In genomic region chr7:141387807-141388486, GRCm38 (mm10) we compare ENCODE assay signal across 24 mouse cellular contexts. TPM values are rescaled to one million over a fixed set of nuclear protein-coding genes. Genes with fewer than 3 reads are reported as not detected.
DNase-seq lines count a peak whose midpoint lies in the region; ATAC-seq and TF ChIP-seq lines count a peak whose summit lies in the region.
"Had no signal": no experiment of that assay in that cellular context is flagged by ENCODE, and none has a peak within 500 bp of the region (broad histone marks: within the 10 kb centered on the region; RNA-seq: fewer than 3 reads in every experiment).

No protein-coding gene starts in this region.

- ATAC-seq in kidney, postnatal 0 days (replicated peaks; ENCODE audit: low FRiP score, low read depth) = no peak
- no peak for ATAC-seq in intestine, embryonic 15.5 days
- ATAC-seq in liver, embryonic 14.5 days (ENCODE audit: insufficient read depth) = no peak
- ATAC-seq: midbrain, embryonic 16.5 days had no signal

- 46% methylated on average over 2 of the region's 2 CpGs for WGBS in kidney, postnatal 0 days
- 49% methylated on average over 2 of the region's 2 CpGs for WGBS in intestine, embryonic 15.5 days
- 28% methylated on average over 2 of the region's 2 CpGs for WGBS in liver, embryonic 14.5 days (ENCODE audit: insufficient replicate concordance)

- no peaks in the 10 kb centered on the region for H3K27me3 ChIP-seq in kidney, postnatal 0 days (ENCODE audit: insufficient read depth, low read length)
- no peaks in the 10 kb centered on the region for H3K27me3 ChIP-seq in intestine, embryonic 15.5 days (replicated peaks)
- no peaks in the 10 kb centered on the region for H3K27me3 ChIP-seq in liver, embryonic 14.5 days (ENCODE audit: control insufficient read depth, insufficient read depth, low read length)
- H3K27me3 ChIP-seq: embryonic facial prominence, embryonic 15.5 days; neural tube, embryonic 15.5 days had no signal

- no peak for TF ChIP-seq CTCF in kidney, postnatal 0 days (IDR thresholded peaks at IDR 0.05; ENCODE audit: low read depth)
- TF ChIP-seq CTCF in liver, embryonic 14.5 days (IDR thresholded peaks at IDR 0.05; ENCODE audit: low read depth) = no peak

- no peak overlapping the region for H3K9ac ChIP-seq in kidney, postnatal 0 days (ENCODE audit: low read depth, low read length)
- no peak overlapping the region for H3K9ac ChIP-seq in intestine, embryonic 15.5 days
- peak overlapping the region; percentile 48 for H3K9ac ChIP-seq in liver, embryonic 14.5 days (replicated peaks)
- H3K9ac ChIP-seq: embryonic facial prominence, embryonic 15.5 days; heart, embryonic 13.5 days; hindbrain, embryonic 13.5 days; neural tube, embryonic 15.5 days had no signal

- H3K36me3 ChIP-seq in kidney, postnatal 0 days (ENCODE audit: insufficient read depth, low read length) = no peaks in the 10 kb centered on the region
- no peaks in the 10 kb centered on the region for H3K36me3 ChIP-seq in intestine, embryonic 15.5 days
- no peaks in the 10 kb centered on the region for H3K36me3 ChIP-seq in liver, embryonic 14.5 days (replicated peaks; ENCODE audit: control insufficient read depth, insufficient read depth, low read depth)
- H3K36me3 ChIP-seq: embryonic facial prominence, embryonic 15.5 days; G1E; heart, embryonic 13.5 days; hindbrain, embryonic 13.5 days; limb, embryonic 10.5 days; neural tube, embryonic 15.5 days had no signal

- no peak for TF ChIP-seq EP300 in liver, embryonic 14.5 days (IDR thresholded peaks at IDR 0.05; ENCODE audit: low read depth)

- peaks cover 4% of the 10 kb centered on the region for H3K4me1 ChIP-seq in kidney, postnatal 0 days (replicated peaks; ENCODE audit: insufficient read depth, low read length)
- H3K4me1 ChIP-seq in intestine, embryonic 15.5 days (replicated peaks) = peaks cover 14% of the 10 kb centered on the region
- peaks cover 44 to 51% of the 10 kb centered on the region in 2 experiments for H3K4me1 ChIP-seq in liver, embryonic 14.5 days (replicated peaks; ENCODE audit: control insufficient read depth in 2 of 2, insufficient read depth in 2 of 2, low read length in 1 of 2)

- H3K27ac ChIP-seq in kidney, postnatal 0 days = no peak overlapping the region
- H3K27ac ChIP-seq in intestine, embryonic 15.5 days = peak overlapping the region; percentile 54; the same call in 1 of the 2 replicates
- H3K27ac ChIP-seq in liver, embryonic 14.5 days = peak overlapping the region; percentile 99
- H3K27ac ChIP-seq: embryonic facial prominence, embryonic 15.5 days; gastrocnemius, adult 2 months; heart, embryonic 13.5 days; hindbrain, embryonic 13.5 days; layer of hippocampus, adult 2 months; limb, embryonic 10.5 days; neural tube, embryonic 15.5 days had no signal

- H3K4me2 ChIP-seq in kidney, postnatal 0 days (ENCODE audit: low read length) = no peak overlapping the region
- no peak overlapping the region for H3K4me2 ChIP-seq in intestine, embryonic 15.5 days (replicated peaks)
- H3K4me2 ChIP-seq in liver, embryonic 14.5 days (ENCODE audit: low read depth) = peak overlapping the region; percentile 41
- H3K4me2 ChIP-seq: embryonic facial prominence, embryonic 15.5 days; heart, embryonic 13.5 days; hindbrain, embryonic 13.5 days; neural tube, embryonic 15.5 days had no signal

- DNase-seq in kidney, postnatal 0 days (ENCODE audit: low spot score) = peak; percentile 28
- DNase-seq in kidney, postnatal 10 days = no peak
- DNase-seq in liver, embryonic 14.5 days (ENCODE audit: low read depth in 3 of 3, low spot score in 3 of 3) = no peak
- no peak for DNase-seq in ovary, adult 18-20 months (ENCODE audit: low spot score)
- no peak for DNase-seq in layer of hippocampus, adult 18-20 months (ENCODE audit: low spot score in 2 of 2)
- no peak for DNase-seq in gastrocnemius, postnatal 10 days
- DNase-seq in thymus, postnatal 4 days = no peak
- DNase-seq: adrenal gland, adult 2 months; cerebellum, postnatal 10 days; gastrocnemius, adult 2 months; heart, adult 11 months; kidney, adult 11 months; lung, adult 2 months; right cerebral cortex, postnatal 14 days had no signal

- H3K9me3 ChIP-seq in kidney, postnatal 0 days (replicated peaks; ENCODE audit: low read length) = no peaks in the 10 kb centered on the region
- H3K9me3 ChIP-seq in intestine, embryonic 15.5 days = no peaks in the 10 kb centered on the region
- no peaks in the 10 kb centered on the region for H3K9me3 ChIP-seq in liver, embryonic 14.5 days (ENCODE audit: control insufficient read depth, low read length)
- H3K9me3 ChIP-seq: embryonic facial prominence, embryonic 15.5 days; G1E; heart, embryonic 13.5 days; hindbrain, embryonic 13.5 days; limb, embryonic 10.5 days; neural tube, embryonic 15.5 days had no signal

- H3K4me3 ChIP-seq in kidney, postnatal 0 days (replicated peaks; ENCODE audit: low read depth, low read length) = no peak overlapping the region
- H3K4me3 ChIP-seq in intestine, embryonic 15.5 days (replicated peaks) = no peak overlapping the region
- H3K4me3 ChIP-seq in liver, embryonic 14.5 days (ENCODE audit: insufficient read depth in 1 of 2, low read depth in 2 of 2, low read length in 2 of 2) = no peak overlapping the region
- H3K4me3 ChIP-seq: embryonic facial prominence, embryonic 15.5 days; gastrocnemius, adult 2 months; heart, embryonic 13.5 days; hindbrain, embryonic 13.5 days; layer of hippocampus, adult 2 months; limb, embryonic 10.5 days; neural tube, embryonic 15.5 days had no signal

RNA-seq across cellular contexts. Expression of gene Taldo1, which starts 4.1 kb away (rescaled TPM):
- 420 and 440 TPM in 2 replicates for polyA plus RNA-seq in kidney, postnatal 0 days (2015; fragmentation: Nextera tagmentation; extraction: Ambion mirVana)
- polyA plus RNA-seq in intestine, embryonic 15.5 days (2015; fragmentation: Nextera tagmentation; extraction: Ambion mirVana) = 458 and 460 TPM in 2 replicates
- polyA plus RNA-seq in liver, embryonic 14.5 days (2012; rRNA removed) = 212 and 266 TPM in 2 replicates
- polyA plus RNA-seq in liver, embryonic 14.5 days (2014; fragmentation: Nextera tagmentation; extraction: Ambion mirVana) = 427 and 428 TPM in 2 replicates
- 100 to 1,000 TPM; 122 to 125 TPM for total RNA-seq in layer of hippocampus, adult 18-20 months (2021)
- total RNA-seq in gastrocnemius, postnatal 10 days (2021) = 100 to 1,000 TPM; 110 to 111 TPM

RNA-seq across cellular contexts. Expression of gene Gatd1, which starts 26.0 kb away (rescaled TPM):
- 50.0 and 52.0 TPM in 2 replicates for polyA plus RNA-seq in kidney, postnatal 0 days (2015; fragmentation: Nextera tagmentation; extraction: Ambion mirVana)
- polyA plus RNA-seq in intestine, embryonic 15.5 days (2015; fragmentation: Nextera tagmentation; extraction: Ambion mirVana) = 47.4 and 49.2 TPM in 2 replicates
- 13.8 and 16.9 TPM in 2 replicates for polyA plus RNA-seq in liver, embryonic 14.5 days (2012; rRNA removed)
- 8.7 and 10.3 TPM in 2 replicates for polyA plus RNA-seq in liver, embryonic 14.5 days (2014; fragmentation: Nextera tagmentation; extraction: Ambion mirVana)
- 10 to 100 TPM; 37.7 to 39.9 TPM for total RNA-seq in layer of hippocampus, adult 18-20 months (2021)
- total RNA-seq in gastrocnemius, postnatal 10 days (2021) = 10 to 100 TPM; 12.1 to 13.5 TPM

RNA-seq across cellular contexts. Expression of gene Cend1, which starts 41.3 kb away (rescaled TPM):
- polyA plus RNA-seq in kidney, postnatal 0 days (2015; fragmentation: Nextera tagmentation; extraction: Ambion mirVana) = 2.2 and 2.3 TPM in 2 replicates
- polyA plus RNA-seq in intestine, embryonic 15.5 days (2015; fragmentation: Nextera tagmentation; extraction: Ambion mirVana) = 3.8 and 3.9 TPM in 2 replicates
- polyA plus RNA-seq in liver, embryonic 14.5 days (2012; rRNA removed) = 0.09 TPM in 1 of 2 replicates, not detected in the other
- polyA plus RNA-seq in liver, embryonic 14.5 days (2014; fragmentation: Nextera tagmentation; extraction: Ambion mirVana) = not detected in 2 replicates
- 100 to 1,000 TPM; 265 to 270 TPM for total RNA-seq in layer of hippocampus, adult 18-20 months (2021)
- total RNA-seq in gastrocnemius, postnatal 10 days (2021) = 1 to 10 TPM in 1 of 2 experiments, under 1 TPM in 1; 0.66 to 1.4 TPM
- total RNA-seq: G1E; megakaryocyte-erythroid progenitor cell, adult 5-6 weeks had no signal
- polyA plus RNA-seq: G1E had no signal

RNA-seq across cellular contexts. Expression of gene Eps8l2, which starts 49.3 kb away (rescaled TPM):
- polyA plus RNA-seq in kidney, postnatal 0 days (2015; fragmentation: Nextera tagmentation; extraction: Ambion mirVana) = 76.5 and 77.1 TPM in 2 replicates
- polyA plus RNA-seq in intestine, embryonic 15.5 days (2015; fragmentation: Nextera tagmentation; extraction: Ambion mirVana) = 117 and 133 TPM in 2 replicates
- polyA plus RNA-seq in liver, embryonic 14.5 days (2012; rRNA removed) = 7.9 and 8.3 TPM in 2 replicates
- polyA plus RNA-seq in liver, embryonic 14.5 days (2014; fragmentation: Nextera tagmentation; extraction: Ambion mirVana) = 6.6 and 7.7 TPM in 2 replicates
- 1 to 10 TPM; 5.0 to 9.0 TPM for total RNA-seq in layer of hippocampus, adult 18-20 months (2021)
- total RNA-seq in gastrocnemius, postnatal 10 days (2021) = 1 to 10 TPM; 1.5 to 2.3 TPM
- polyA plus RNA-seq: G1E had no signal

RNA-seq across cellular contexts. Expression of gene Slc25a22, which starts 49.7 kb away (rescaled TPM):
- 15.8 and 17.3 TPM in 2 replicates for polyA plus RNA-seq in kidney, postnatal 0 days (2015; fragmentation: Nextera tagmentation; extraction: Ambion mirVana)
- polyA plus RNA-seq in intestine, embryonic 15.5 days (2015; fragmentation: Nextera tagmentation; extraction: Ambion mirVana) = 28.5 and 33.1 TPM in 2 replicates
- 19.6 and 23.8 TPM in 2 replicates for polyA plus RNA-seq in liver, embryonic 14.5 days (2012; rRNA removed)
- polyA plus RNA-seq in liver, embryonic 14.5 days (2014; fragmentation: Nextera tagmentation; extraction: Ambion mirVana) = 11.0 and 13.5 TPM in 2 replicates
- 100 to 1,000 TPM; 319 to 320 TPM for total RNA-seq in layer of hippocampus, adult 18-20 months (2021)
- total RNA-seq in gastrocnemius, postnatal 10 days (2021) = 10 to 100 TPM; 14.5 to 25.7 TPM
